Mouse (Mus musculus) liver, adult 2 months (tissue): Measurements from ENCODE around the gene Rgs12.

Source experiments
- CTCF ChIP-seq: fragments of 200-500 bp; IDR thresholded peaks from 2 replicates; pipeline ENCODE4 v1.5.1; 2011; ENCODE audit warnings: low read depth, low read length, control low read depth
- POLR2A ChIP-seq: fragments of 200-500 bp; IDR thresholded peaks from 2 replicates; pipeline ENCODE4 v1.6.1; 2011; ENCODE audit warnings: low read length, control low read depth; ENCODE audit not compliant: insufficient read depth; ENCODE audit errors: extremely low read depth

DNA sequence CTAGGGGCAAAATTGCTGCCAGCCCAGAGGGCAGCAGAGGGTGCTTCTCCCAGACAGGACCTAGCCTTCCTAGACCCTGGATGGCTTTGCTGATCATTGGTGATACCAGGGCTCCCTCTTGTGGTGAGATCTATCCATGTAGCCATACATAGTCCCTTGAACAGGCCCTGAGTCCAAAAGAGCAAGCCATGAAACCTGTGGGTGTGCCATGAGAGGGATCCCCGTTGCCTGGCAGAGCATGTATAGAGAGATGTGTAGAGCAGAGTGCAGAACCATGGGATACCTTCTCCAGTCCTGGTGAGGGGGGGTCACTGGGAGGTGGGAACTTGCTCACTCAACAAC, 93.8 kb downstream of the Rgs12 start:
- TF ChIP-seq CTCF = peak; percentile 80
- no peak for TF ChIP-seq POLR2A
